Mouse (Mus musculus): ENCODE results near the gene Adgrf5. TPM values are rescaled to one million over a fixed set of nuclear protein-coding genes. Genes with fewer than 3 reads are reported as not detected.
A peak's percentile ranks its signal among the peaks of the same experiment; 100 is the strongest.

The Adgrf5 gene
- polyA plus RNA-seq (2015; fragmentation: Nextera tagmentation; extraction: Ambion mirVana), result 17.4 and 18.7 TPM in 2 replicates

DNA sequence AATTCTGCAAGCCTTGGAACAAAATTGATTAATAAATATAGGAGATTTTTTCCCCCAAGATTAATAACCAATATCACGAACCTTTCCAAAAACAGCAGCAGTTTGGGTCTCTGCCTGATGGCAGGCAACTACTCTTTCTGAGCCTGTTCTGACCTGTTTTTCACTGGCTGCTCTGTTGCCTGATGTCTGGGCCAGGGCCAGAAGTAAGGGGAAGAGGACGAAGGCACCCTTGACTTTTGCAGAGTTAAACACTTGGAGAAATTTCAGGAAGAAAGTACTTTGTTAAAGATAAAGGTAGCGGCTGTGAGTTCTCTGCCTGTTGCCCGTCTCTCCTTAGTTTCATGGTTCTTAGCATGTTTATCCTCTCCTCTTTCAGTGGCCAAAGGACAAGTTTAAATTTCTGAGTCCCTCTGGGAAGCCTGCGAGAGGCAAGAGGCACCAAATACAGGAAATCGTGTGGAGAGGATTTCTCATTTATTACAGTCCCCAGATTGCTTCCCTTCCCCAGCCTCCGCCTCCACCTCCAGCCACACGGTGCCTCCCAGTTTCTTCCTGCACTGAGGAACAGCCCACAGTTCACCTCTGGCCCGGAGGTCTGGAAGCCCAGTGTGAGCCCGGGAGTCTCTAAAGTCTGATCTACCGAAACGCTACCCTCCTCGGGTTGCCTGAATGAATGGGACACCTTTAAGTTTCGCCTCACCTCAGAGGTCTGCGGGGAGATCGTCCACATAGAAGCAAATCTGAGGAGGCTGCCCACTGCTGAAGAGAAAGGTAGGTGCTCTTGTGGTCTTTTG is at the start of gene Adgrf5:
Gene Adgrf5 (plus strand): TSS at position 626 of the 794 bp plus-strand sequence.
- Histone ChIP-seq H3K4me3 (peak within 1 kb of the TSS; percentile 44), H3K36me3 (no peaks in the 10 kb centered on the region), H3K9ac (peak within 1 kb of the TSS; percentile 70), H3K4me2 (peak within 1 kb of the TSS; percentile 59), H3K27ac (replicated peaks) (peak within 1 kb of the TSS; percentile 64), H3K27me3 (replicated peaks) (peaks cover 30% of the 10 kb centered on the region), H3K4me1 (peaks cover 59% of the 10 kb centered on the region), H3K9me3 (no peaks in the 10 kb centered on the region)
- 33% methylated on average over 16 of the region's 16 CpGs for WGBS
- no peak for ATAC-seq (ENCODE audit: extremely low read depth, insufficient number of reproducible peaks, low FRiP score, low TSS enrichment)

DNA sequence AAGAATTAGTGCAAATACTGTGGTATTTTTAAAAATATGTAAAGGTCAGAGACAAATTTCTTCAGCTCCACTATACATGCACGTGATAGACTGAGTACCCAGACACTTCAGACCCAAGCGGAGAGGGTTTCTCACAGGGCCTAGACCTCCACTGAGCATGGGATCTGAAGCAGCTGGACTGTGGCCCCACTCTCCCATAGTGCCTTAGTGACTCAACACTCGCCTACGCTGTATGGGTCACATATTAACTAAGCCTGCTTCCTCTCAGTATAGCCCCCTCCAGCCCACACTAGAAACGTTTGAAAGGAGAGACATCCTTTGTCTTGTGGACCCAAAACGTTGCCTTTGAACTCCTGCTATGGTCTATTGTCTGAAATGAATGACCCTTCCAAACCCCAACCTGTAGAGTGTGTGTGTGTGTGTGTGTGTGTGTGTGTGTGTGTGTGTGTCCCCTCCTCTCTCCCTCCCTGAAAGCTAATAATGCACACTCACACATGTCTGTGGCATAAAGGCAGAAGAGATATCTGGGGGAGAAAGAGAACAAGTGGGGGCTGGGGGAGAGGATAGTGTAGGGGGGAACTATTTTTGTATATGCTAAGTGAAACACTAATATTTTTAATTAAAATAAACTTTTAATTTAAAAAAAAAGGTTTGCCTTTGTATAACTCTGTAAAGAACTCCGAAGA is 34.1 kb upstream of the Adgrf5 start:
- H3K9ac ChIP-seq, result peak overlapping the region; percentile 76
- peak overlapping the region; percentile 48 for H3K4me3 ChIP-seq
- H3K27ac ChIP-seq (replicated peaks), result peak overlapping the region; percentile 77; the same call in 1 of the 2 replicates

DNA sequence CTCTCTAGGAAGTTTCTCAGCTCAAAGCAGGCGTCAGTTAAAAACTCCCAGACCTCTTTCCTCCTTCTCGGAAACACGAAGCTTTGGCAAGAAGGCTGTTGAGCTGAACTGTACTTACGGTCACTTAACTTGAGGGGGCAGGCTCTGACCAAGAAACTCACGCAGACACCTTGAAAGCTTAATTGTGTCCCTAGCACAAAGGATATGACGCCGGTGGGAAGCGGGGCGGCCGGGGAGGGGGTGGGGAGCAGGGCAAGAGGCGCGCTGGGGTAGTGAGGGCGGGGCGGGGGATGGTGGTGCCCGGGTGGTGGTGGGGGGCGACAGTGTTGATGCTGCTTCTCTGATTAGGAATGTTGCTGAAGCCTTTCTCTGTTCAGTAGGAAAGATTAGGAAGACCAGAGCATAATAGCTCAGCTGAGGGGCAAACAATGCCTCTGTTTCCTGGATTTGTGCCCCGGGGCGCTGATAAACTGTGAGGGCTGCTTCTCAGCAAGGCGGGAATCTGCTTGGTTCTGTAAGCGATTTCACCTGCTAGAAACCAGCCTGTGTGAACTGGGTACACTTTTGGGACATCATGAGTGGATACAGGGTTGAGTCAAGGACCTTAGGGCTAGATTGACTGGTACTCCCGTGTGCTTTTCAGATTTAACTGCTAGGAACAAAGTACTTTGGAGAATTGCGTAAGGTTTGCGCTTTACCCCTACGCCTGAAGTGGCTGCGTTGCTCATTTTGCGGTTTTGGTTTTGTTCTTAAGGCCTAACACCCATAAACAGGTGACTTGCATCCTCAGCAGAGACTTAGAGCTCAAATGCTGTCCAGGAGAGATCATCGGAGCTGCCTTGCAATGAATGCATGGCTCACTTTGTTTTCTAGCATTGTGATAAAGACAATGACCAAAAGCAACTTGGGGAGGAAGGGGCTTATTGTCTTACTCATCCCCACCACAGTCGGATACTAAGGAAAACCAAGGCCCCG is 33.2 kb upstream of the Adgrf5 start:
- peaks cover 38% of the 10 kb centered on the region for H3K4me1 ChIP-seq
- H3K9me3 ChIP-seq, result peaks cover 11% of the 10 kb centered on the region; the same call in 1 of the 2 replicates
- H3K36me3 ChIP-seq, result no peaks in the 10 kb centered on the region
- H3K4me2 ChIP-seq, result peak overlapping the region; percentile 73
- H3K27ac ChIP-seq (replicated peaks), result peak overlapping the region; percentile 77
- H3K27me3 ChIP-seq (replicated peaks), result no peaks in the 10 kb centered on the region
- H3K4me3 ChIP-seq, result peak overlapping the region; percentile 48
- WGBS, result 15% methylated on average over 29 of the region's 29 CpGs
- no peak for ATAC-seq (ENCODE audit: extremely low read depth, insufficient number of reproducible peaks, low FRiP score, low TSS enrichment)
- peak overlapping the region; percentile 76 for H3K9ac ChIP-seq

More for the DNA sequence above, 34.1 kb upstream of the Adgrf5 start:
- no peaks in the 10 kb centered on the region for H3K27me3 ChIP-seq (replicated peaks)
- 59% methylated on average over 7 of the region's 7 CpGs for WGBS
- H3K9me3 ChIP-seq, result peaks cover 11% of the 10 kb centered on the region; the same call in 1 of the 2 replicates
- peaks cover 30% of the 10 kb centered on the region for H3K4me1 ChIP-seq
- no peak for ATAC-seq (ENCODE audit: extremely low read depth, insufficient number of reproducible peaks, low FRiP score, low TSS enrichment)
- H3K36me3 ChIP-seq, result no peaks in the 10 kb centered on the region
- H3K4me2 ChIP-seq, result peak overlapping the region; percentile 73

DNA sequence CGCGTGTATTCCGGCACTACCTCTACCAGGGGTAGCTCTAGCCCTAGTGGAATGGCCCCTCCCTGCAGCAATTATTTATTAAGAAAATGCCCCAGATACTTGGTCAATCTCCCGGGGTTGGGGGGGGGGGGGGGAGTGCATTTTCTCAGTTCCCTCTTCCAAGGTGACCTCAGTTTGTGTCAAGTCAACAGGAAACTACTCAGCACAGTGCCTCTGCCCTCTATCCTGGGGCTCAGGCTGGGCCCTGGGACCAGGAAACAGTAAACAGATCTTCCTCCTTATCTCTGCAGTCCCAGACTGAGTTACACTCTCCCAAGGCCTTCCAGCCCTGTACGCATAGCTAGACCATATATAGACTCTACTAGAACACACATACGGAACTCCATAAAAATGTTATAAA is 32.4 kb upstream of the Adgrf5 start:
- Histone ChIP-seq H3K4me1 (peaks cover 46% of the 10 kb centered on the region), H3K4me2 (no peak overlapping the region), H3K9me3 (peaks cover 7% of the 10 kb centered on the region; the same call in 1 of the 2 replicates), H3K9ac (no peak overlapping the region), H3K36me3 (no peaks in the 10 kb centered on the region), H3K27me3 (replicated peaks) (no peaks in the 10 kb centered on the region), H3K4me3 (no peak overlapping the region), H3K27ac (replicated peaks) (peak overlapping the region; percentile 77)
- ATAC-seq (ENCODE audit: extremely low read depth, insufficient number of reproducible peaks, low FRiP score, low TSS enrichment), result peak; percentile 22; the same call in 1 of the 2 replicates
- 61% methylated on average over 6 of the region's 6 CpGs for WGBS

DNA sequence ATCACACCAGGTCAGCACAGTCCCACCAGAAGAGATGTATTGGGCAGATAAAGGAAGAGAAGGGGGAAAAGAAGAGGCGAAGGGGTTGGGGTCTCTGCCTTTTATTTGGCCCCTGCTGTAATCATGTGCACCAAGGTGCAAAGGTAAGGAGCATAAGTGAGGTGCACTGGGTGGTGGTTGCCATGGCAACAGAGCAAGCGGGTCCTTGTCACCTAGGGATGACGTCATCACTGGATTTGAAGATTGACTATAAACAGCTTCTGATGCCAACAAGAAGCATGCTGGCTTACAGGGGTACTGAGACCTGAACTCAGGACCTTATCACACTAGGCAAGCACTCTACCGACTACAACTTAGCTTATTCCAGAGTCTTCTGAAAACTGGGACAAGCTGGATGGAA is 31.0 kb upstream of the Adgrf5 start:
- H3K27ac ChIP-seq (replicated peaks), result peak overlapping the region; percentile 53; the same call in 1 of the 2 replicates
- no peak overlapping the region for H3K4me3 ChIP-seq
- no peak overlapping the region for H3K4me2 ChIP-seq
- H3K9ac ChIP-seq, result no peak overlapping the region
- no peak for ATAC-seq (ENCODE audit: extremely low read depth, insufficient number of reproducible peaks, low FRiP score, low TSS enrichment)
- WGBS, result 71% methylated on average over 4 of the region's 4 CpGs
- H3K36me3 ChIP-seq, result no peaks in the 10 kb centered on the region
- H3K4me1 ChIP-seq, result peaks cover 49% of the 10 kb centered on the region
- no peaks in the 10 kb centered on the region for H3K9me3 ChIP-seq
- no peaks in the 10 kb centered on the region for H3K27me3 ChIP-seq (replicated peaks)

GRCm38 (mm10) chr17:43329761-43330183 is 30.5 kb upstream of the Adgrf5 start:
- H3K4me1 ChIP-seq, result peaks cover 51% of the 10 kb centered on the region
- H3K36me3 ChIP-seq, result no peaks in the 10 kb centered on the region
- H3K4me3 ChIP-seq, result no peak overlapping the region
- no peaks in the 10 kb centered on the region for H3K9me3 ChIP-seq
- H3K4me2 ChIP-seq, result no peak overlapping the region
- no peak overlapping the region for H3K9ac ChIP-seq
- peak; percentile 49; the same call in 1 of the 2 replicates for ATAC-seq (ENCODE audit: extremely low read depth, insufficient number of reproducible peaks, low FRiP score, low TSS enrichment)
- H3K27me3 ChIP-seq (replicated peaks), result no peaks in the 10 kb centered on the region
- 47% methylated on average over 7 of the region's 7 CpGs for WGBS
- peak overlapping the region; percentile 53 for H3K27ac ChIP-seq (replicated peaks)

GRCm38 (mm10) chr17:43332686-43333085 is 27.6 kb upstream of the Adgrf5 start:
- no peak for ATAC-seq (ENCODE audit: extremely low read depth, insufficient number of reproducible peaks, low FRiP score, low TSS enrichment)
- WGBS, result 56% methylated on average over 5 of the region's 5 CpGs

GRCm38 (mm10) chr17:43334074-43334473 is 26.2 kb upstream of the Adgrf5 start:
- H3K9ac ChIP-seq, result no peak overlapping the region
- ATAC-seq (ENCODE audit: extremely low read depth, insufficient number of reproducible peaks, low FRiP score, low TSS enrichment), result no peak
- no peak overlapping the region for H3K27ac ChIP-seq (replicated peaks)
- H3K4me2 ChIP-seq, result no peak overlapping the region
- 59% methylated on average over 9 of the region's 9 CpGs for WGBS
- H3K27me3 ChIP-seq (replicated peaks), result no peaks in the 10 kb centered on the region
- no peaks in the 10 kb centered on the region for H3K36me3 ChIP-seq
- H3K9me3 ChIP-seq, result no peaks in the 10 kb centered on the region
- no peak overlapping the region for H3K4me3 ChIP-seq
- peaks cover 26% of the 10 kb centered on the region for H3K4me1 ChIP-seq

More at GRCm38 (mm10) chr17:43332686-43333085, 27.6 kb upstream of the Adgrf5 start:
- Histone ChIP-seq H3K4me1 (peaks cover 35% of the 10 kb centered on the region), H3K27me3 (replicated peaks) (no peaks in the 10 kb centered on the region), H3K36me3 (no peaks in the 10 kb centered on the region), H3K4me2 (no peak overlapping the region), H3K27ac (replicated peaks) (no peak overlapping the region), H3K9ac (no peak overlapping the region), H3K4me3 (no peak overlapping the region), H3K9me3 (no peaks in the 10 kb centered on the region)

GRCm38 (mm10) chr17:43337643-43338042 is 22.6 kb upstream of the Adgrf5 start:
- 62% methylated on average over 2 of the region's 2 CpGs for WGBS
- no peak overlapping the region for H3K9ac ChIP-seq
- H3K4me2 ChIP-seq, result no peak overlapping the region
- no peaks in the 10 kb centered on the region for H3K9me3 ChIP-seq
- ATAC-seq (ENCODE audit: extremely low read depth, insufficient number of reproducible peaks, low FRiP score, low TSS enrichment), result no peak
- H3K36me3 ChIP-seq, result no peaks in the 10 kb centered on the region
- H3K4me3 ChIP-seq, result no peak overlapping the region
- H3K27ac ChIP-seq (replicated peaks), result no peak overlapping the region
- H3K27me3 ChIP-seq (replicated peaks), result no peaks in the 10 kb centered on the region
- peaks cover 7% of the 10 kb centered on the region for H3K4me1 ChIP-seq

GRCm38 (mm10) chr17:43338279-43338678 is 22.0 kb upstream of the Adgrf5 start:
- no peak overlapping the region for H3K27ac ChIP-seq (replicated peaks)
- H3K36me3 ChIP-seq, result no peaks in the 10 kb centered on the region
- no peak for ATAC-seq (ENCODE audit: extremely low read depth, insufficient number of reproducible peaks, low FRiP score, low TSS enrichment)
- no peak overlapping the region for H3K4me3 ChIP-seq
- H3K9me3 ChIP-seq, result no peaks in the 10 kb centered on the region
- no peak overlapping the region for H3K9ac ChIP-seq
- H3K4me2 ChIP-seq, result no peak overlapping the region
- WGBS, result 77% methylated on average over 3 of the region's 3 CpGs
- H3K4me1 ChIP-seq, result peaks cover 3% of the 10 kb centered on the region; the same call in 1 of the 2 replicates
- no peaks in the 10 kb centered on the region for H3K27me3 ChIP-seq (replicated peaks)

Data from heart, embryonic 13.5 days (tissue).